Mouse (Mus musculus): ENCODE measurements at regions not wholly inside any gene's neighbourhood (a gene's known extent, or its start where the extent isn't known, plus 50 kb on each side); places are given as distances from the start of the nearest gene placed in this dataset.

- no peak for DNase-seq
These were observed 195.1 kb upstream of the Mindy3 start for GRCm38 (mm10) chr2:12614345-12614744.

DNA sequence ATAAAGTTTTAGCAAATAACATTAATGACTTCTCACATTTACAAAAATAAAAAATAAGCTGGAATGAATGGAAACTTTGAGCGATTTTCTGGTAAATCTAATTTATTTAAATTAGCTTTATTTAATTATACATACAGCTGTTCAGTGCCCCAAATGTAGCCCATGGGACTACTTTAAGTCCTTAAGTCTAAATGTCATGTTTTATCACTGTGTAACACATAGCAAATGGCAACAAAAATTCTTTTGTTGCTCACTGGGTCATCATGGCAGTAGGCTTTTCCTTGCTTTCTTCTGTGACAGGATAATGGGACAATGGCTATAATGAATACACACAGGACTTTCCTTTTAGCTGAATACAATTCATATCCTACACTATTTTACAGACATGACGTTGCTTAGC lies 194.6 kb upstream of the Mindy3 start:
- no peak for DNase-seq

- no peak for DNase-seq
These were observed 163.3 kb upstream of the Mindy3 start for GRCm38 (mm10) chr2:12582566-12582965.

DNA sequence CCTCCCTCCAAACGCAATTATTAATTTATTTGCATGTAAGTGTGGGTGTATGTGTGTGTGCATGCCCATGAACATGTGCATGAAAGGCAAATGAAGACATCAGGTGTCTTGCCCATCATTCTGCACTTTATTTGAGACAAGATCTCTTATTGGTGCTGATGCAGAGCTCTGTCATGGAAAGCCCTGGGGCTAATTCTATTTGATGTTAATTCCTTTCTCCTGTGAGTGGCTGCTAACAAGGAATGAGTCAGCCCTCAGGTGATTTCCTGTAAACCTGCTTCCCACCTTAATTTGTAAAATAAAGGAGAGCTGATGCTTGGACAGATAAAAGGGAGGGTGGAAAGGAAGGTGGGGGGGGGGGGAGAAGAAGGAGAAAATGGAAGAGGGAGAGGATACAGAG lies 138.5 kb upstream of the Mindy3 start:
- DNase-seq = no peak

DNA sequence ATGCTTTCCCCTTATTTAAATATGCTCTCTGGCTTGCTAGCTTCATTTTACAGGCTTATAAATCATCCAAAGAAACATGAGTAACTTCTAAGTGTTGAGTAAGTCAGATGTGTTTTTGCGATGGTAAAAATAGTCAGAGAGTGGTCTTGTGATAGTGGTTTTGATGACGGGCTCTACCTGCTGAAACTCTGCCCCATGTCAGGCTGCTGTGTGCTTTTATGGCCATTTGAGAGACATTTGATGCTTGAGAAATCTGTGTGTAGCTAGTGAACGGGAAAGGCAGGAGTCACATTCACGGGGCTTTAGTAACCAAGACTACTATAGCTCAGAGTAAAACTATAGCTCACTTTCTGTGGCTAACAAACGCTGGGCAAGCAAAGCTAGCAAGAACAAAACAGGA lies 103.1 kb upstream of the Mindy3 start:
- no peak for DNase-seq

DNA sequence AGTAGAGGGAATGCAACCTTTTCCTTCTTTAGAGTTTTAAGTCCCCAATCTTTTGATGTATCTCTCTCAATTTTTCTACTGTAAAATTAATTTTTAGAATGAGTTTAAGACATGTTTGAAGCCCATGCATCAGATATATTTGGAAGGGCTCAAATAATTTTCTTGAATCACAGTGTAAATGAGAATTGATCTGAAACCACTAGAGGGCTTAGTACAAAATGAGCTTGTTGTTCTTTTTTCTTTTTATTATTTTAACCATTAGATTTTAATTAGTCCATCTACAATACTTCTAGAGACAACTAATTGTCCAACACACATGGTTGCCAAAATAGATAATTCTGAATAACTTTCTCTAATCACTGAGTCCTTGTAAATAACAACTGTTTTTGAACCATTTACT lies 102.5 kb upstream of the Mindy3 start:
- DNase-seq = no peak

DNA sequence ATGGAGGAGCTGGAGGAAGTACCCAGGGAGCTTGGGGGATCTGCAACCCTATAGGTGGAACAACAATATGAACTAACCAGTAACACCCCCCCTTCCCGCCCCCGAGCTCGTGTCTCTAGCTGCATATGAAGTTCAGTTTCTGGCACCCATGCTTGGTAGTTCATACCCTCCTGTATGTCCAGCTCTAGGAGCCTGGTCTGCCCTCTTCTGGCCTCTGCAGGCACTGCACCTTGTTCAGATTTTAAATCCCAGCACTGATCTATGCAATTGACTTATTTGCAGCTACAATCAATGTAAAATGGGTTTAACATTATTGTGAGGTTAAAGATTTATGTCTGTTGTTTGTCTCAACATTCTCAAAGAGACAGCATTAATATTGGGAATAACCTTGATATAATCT lies 73.1 kb upstream of the Mindy3 start:
- peak in 1 of 2 experiments; percentile 7 for DNase-seq

DNA sequence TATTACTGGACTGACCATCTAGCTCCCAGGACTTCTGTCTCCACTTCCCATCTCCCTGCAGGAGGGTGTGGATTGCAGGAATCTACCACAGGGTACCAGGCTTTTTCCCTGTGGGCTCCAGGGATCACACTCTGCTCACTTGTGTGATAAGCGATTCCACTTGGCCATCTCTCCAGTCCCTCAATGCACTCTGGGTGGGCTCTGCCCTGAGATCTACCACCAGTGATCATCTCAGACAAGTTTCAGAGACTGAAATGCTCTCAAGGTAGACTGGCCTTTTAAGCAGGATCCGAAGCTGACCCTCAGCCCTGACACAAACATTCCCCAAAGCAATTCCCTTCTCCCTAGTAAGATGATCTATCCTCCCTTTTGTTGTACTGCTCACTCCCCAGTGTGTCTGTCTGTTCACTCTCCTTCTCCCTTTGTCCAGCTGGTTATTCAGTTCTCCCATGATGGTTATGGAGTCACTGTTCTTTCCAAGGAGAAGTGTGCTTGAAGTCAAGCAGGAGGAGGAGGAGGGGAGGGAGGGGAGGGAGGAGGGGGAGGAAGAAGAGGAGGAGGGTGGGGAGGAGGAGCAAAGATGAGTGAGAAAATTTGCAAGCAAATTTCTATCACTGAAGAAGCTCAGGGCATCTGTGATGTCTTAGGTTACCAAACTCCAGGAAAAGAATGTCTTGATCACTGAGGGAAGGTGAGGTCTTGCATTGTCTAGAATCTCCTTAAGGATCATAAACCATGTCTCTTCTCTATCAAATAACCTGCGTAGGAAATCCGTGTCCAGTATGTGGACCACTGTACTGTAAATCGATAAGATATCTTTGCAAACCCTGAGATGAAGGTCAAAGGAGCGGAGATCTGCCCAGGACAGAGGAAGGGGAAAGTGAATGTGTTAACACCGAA lies 50.4 kb upstream of the Mindy3 start:
- no peak for DNase-seq
